Comparison of ENCODE assay signal across 10 mouse cellular contexts in genomic region chr3:138000724-138001069, GRCm38 (mm10). TPM values are rescaled to one million over a fixed set of nuclear protein-coding genes. Genes with fewer than 3 reads are reported as not detected.
A peak's percentile ranks its signal among the peaks of the same experiment; 100 is the strongest.
DNase-seq lines count a peak whose midpoint lies in the region; ATAC-seq and TF ChIP-seq lines count a peak whose summit lies in the region.
"Had no signal": no experiment of that assay in that cellular context is flagged by ENCODE, and none has a peak within 500 bp of the region (broad histone marks: within the 10 kb centered on the region; RNA-seq: fewer than 3 reads in every experiment).

No protein-coding gene starts in this region.

- WGBS in kidney, adult 2 months = 24% methylated on average over 4 of the region's 4 CpGs
- 9% methylated on average over 4 of the region's 4 CpGs for WGBS in heart, postnatal 0 days
- 24% methylated on average over 4 of the region's 4 CpGs for WGBS in liver, embryonic 15.5 days (ENCODE audit: insufficient replicate concordance)

- H3K9ac ChIP-seq in heart, postnatal 0 days (replicated peaks; ENCODE audit: low read depth, low read length) = peak overlapping the region; percentile 39; the same call in 1 of the 2 replicates
- H3K9ac ChIP-seq in liver, embryonic 15.5 days = no peak overlapping the region
- H3K9ac ChIP-seq: forebrain, postnatal 0 days had no signal

- TF ChIP-seq EP300 in heart, postnatal 0 days (IDR thresholded peaks at IDR 0.05; ENCODE audit: low read depth) = no peak

- peaks cover 6% of the 10 kb centered on the region; the same call in 1 of the 2 replicates for H3K9me3 ChIP-seq in heart, postnatal 0 days (replicated peaks; ENCODE audit: control insufficient read depth, low read length)
- no peaks in the 10 kb centered on the region for H3K9me3 ChIP-seq in liver, embryonic 15.5 days (replicated peaks)
- H3K9me3 ChIP-seq: midbrain, embryonic 10.5 days had no signal

- H3K4me1 ChIP-seq in kidney, adult 2 months (ENCODE audit: control insufficient read depth, insufficient read depth, low read length) = no peaks in the 10 kb centered on the region
- H3K4me1 ChIP-seq in heart, postnatal 0 days (ENCODE audit: control insufficient read depth, insufficient read depth) = peaks cover 29% of the 10 kb centered on the region
- no peaks in the 10 kb centered on the region for H3K4me1 ChIP-seq in liver, embryonic 15.5 days (replicated peaks)

- no peaks in the 10 kb centered on the region for H3K27me3 ChIP-seq in kidney, adult 2 months (replicated peaks; ENCODE audit: control insufficient read depth, insufficient read depth, low read length)
- no peaks in the 10 kb centered on the region for H3K27me3 ChIP-seq in heart, postnatal 0 days (ENCODE audit: control insufficient read depth, insufficient read depth, low read length)
- no peaks in the 10 kb centered on the region for H3K27me3 ChIP-seq in liver, embryonic 15.5 days

- DNase-seq in kidney, adult 2 months = peak; percentile 51
- DNase-seq in kidney, adult 18-20 months = no peak
- DNase-seq in brain, adult 2 months (ENCODE audit: low read depth, low spot score) = peak; percentile 20
- DNase-seq in heart, postnatal 0 days (ENCODE audit: low spot score) = peak; percentile 82
- DNase-seq in urinary bladder, postnatal 25 days (ENCODE audit: low spot score) = no peak
- DNase-seq in urinary bladder, adult 18-20 months (ENCODE audit: low spot score in 2 of 2) = no peak
- DNase-seq: forebrain, postnatal 0 days had no signal

- peak; percentile 76 for ATAC-seq in heart, postnatal 0 days (ENCODE audit: insufficient read depth, low read depth)
- peak; percentile 28; the same call in 1 of the 2 replicates for ATAC-seq in liver, embryonic 15.5 days (ENCODE audit: insufficient read depth)
- no peak for ATAC-seq in erythroid progenitor cell, adult 5-6 weeks (replicated peaks; ENCODE audit: low FRiP score, poor library complexity, severe bottlenecking)
- ATAC-seq: forebrain, postnatal 0 days had no signal

- TF ChIP-seq CTCF in kidney, adult 2 months (conservative IDR thresholded peaks at IDR 0.05; ENCODE audit: insufficient read depth, insufficient read length, low read depth, low read length) = no peak
- no peak for TF ChIP-seq CTCF in heart, postnatal 0 days (IDR thresholded peaks at IDR 0.05; ENCODE audit: low read depth)

- H3K4me3 ChIP-seq in kidney, adult 2 months (ENCODE audit: insufficient read depth, low read depth, low read length) = no peak overlapping the region
- H3K4me3 ChIP-seq in heart, postnatal 0 days (ENCODE audit: low read depth, low read length) = peak overlapping the region; percentile 34
- no peak overlapping the region for H3K4me3 ChIP-seq in liver, embryonic 15.5 days (replicated peaks)
- H3K4me3 ChIP-seq: midbrain, embryonic 10.5 days had no signal

- TF ChIP-seq POLR2A in kidney, adult 2 months (IDR thresholded peaks at IDR 0.05; ENCODE audit: low read depth, low read length) = no peak

- no peak overlapping the region for H3K27ac ChIP-seq in kidney, adult 2 months (ENCODE audit: insufficient read depth, low read depth, low read length)
- H3K27ac ChIP-seq in heart, postnatal 0 days (ENCODE audit: low read depth) = peak overlapping the region; percentile 82
- no peak overlapping the region for H3K27ac ChIP-seq in liver, embryonic 15.5 days (replicated peaks)
- H3K27ac ChIP-seq: midbrain, embryonic 10.5 days had no signal

- H3K36me3 ChIP-seq in kidney, adult 2 months (ENCODE audit: control insufficient read depth, insufficient read depth, low read length) = no peaks in the 10 kb centered on the region
- H3K36me3 ChIP-seq in heart, postnatal 0 days (replicated peaks; ENCODE audit: control insufficient read depth, insufficient read depth, low read length) = no peaks in the 10 kb centered on the region
- H3K36me3 ChIP-seq in liver, embryonic 15.5 days (replicated peaks) = no peaks in the 10 kb centered on the region
- H3K36me3 ChIP-seq: midbrain, embryonic 10.5 days had no signal

- H3K4me2 ChIP-seq in heart, postnatal 0 days (ENCODE audit: low read depth, low read length) = peak overlapping the region; percentile 55
- no peak overlapping the region for H3K4me2 ChIP-seq in liver, embryonic 15.5 days

RNA-seq across cellular contexts. Expression of gene Dapp1, which starts 19.4 kb away (rescaled TPM):
- 1.7 and 2.3 TPM in 2 replicates for polyA plus RNA-seq in kidney, adult 2 months (2012; rRNA removed)
- 11.8 and 16.1 TPM in 2 replicates for total RNA-seq in heart, postnatal 0 days (2014; rRNA removed; ENCODE audit: low replicate concordance)
- polyA plus RNA-seq in heart, postnatal 0 days (2015; fragmentation: Nextera tagmentation; extraction: Ambion mirVana) = 11.1 and 11.8 TPM in 2 replicates
- polyA plus RNA-seq in liver, embryonic 15.5 days (2015; fragmentation: Nextera tagmentation; extraction: Ambion mirVana) = 10.5 and 12.0 TPM in 2 replicates
- 22.3 and 27.7 TPM in 2 replicates for total RNA-seq in erythroid progenitor cell, adult 5-6 weeks (2015; ENCODE audit: low replicate concordance)
- 26.3 TPM in 2 replicates for total RNA-seq in erythroid progenitor cell, adult 5-6 weeks (2017; ENCODE audit: low replicate concordance)

Comparison
In these comparisons a context has a peak if more than half of its experiments do, and no peak if none do; other contexts are left out.
1. DNase-seq: peak in kidney, adult 2 months (single experiment), brain, adult 2 months (single experiment) and heart, postnatal 0 days (single experiment); none in kidney, adult 18-20 months (single experiment), urinary bladder, postnatal 25 days (single experiment) and urinary bladder, adult 18-20 months (0 of 2).